ENCODE assay signal across 23 mouse cellular contexts in genomic region chr2:30602451-30602850, GRCm38 (mm10). TPM values are rescaled to one million over a fixed set of nuclear protein-coding genes. Genes with fewer than 3 reads are reported as not detected.
DNase-seq lines count a peak whose midpoint lies in the region; ATAC-seq and TF ChIP-seq lines count a peak whose summit lies in the region.
"Had no signal": no experiment of that assay in that cellular context is flagged by ENCODE, and none has a peak within 500 bp of the region (broad histone marks: within the 10 kb centered on the region; RNA-seq: fewer than 3 reads in every experiment).

No protein-coding gene starts in this region.

- no peak for DNase-seq in forebrain, embryonic 10.5 days (ENCODE audit: extremely low spot score, low spot score)
- DNase-seq in hindbrain, postnatal 0 days (ENCODE audit: low spot score), result no peak
- no peak for DNase-seq in kidney, postnatal 0 days (ENCODE audit: low spot score)
- no peak for DNase-seq in kidney, adult 18-20 months
- DNase-seq in layer of hippocampus, adult 8-10 months (ENCODE audit: low spot score in 2 of 2), result no peak
- DNase-seq: adrenal gland, postnatal 14 days; cerebellum, adult 9-10 months; layer of hippocampus, postnatal 36 days; liver, postnatal 0 days; thymus, adult 18-20 months; thymus, postnatal 36 days had no signal

- H3K4me3 ChIP-seq in forebrain, embryonic 10.5 days, result no peak overlapping the region
- no peak overlapping the region for H3K4me3 ChIP-seq in forebrain, embryonic 16.5 days (replicated peaks; ENCODE audit: low read length)
- H3K4me3 ChIP-seq in hindbrain, embryonic 12.5 days, result no peak overlapping the region
- no peak overlapping the region for H3K4me3 ChIP-seq in hindbrain, postnatal 0 days (ENCODE audit: low read length)
- H3K4me3 ChIP-seq in kidney, postnatal 0 days (replicated peaks; ENCODE audit: low read depth, low read length), result no peak overlapping the region
- H3K4me3 ChIP-seq: erythroblast, embryonic 14.5 days; forebrain, embryonic 13.5 days; hindbrain, embryonic 10.5 days; layer of hippocampus, adult 2 months; limb, embryonic 12.5 days had no signal

- no peak for ATAC-seq in forebrain, embryonic 16.5 days
- ATAC-seq in hindbrain, embryonic 12.5 days (ENCODE audit: low FRiP score), result no peak
- no peak for ATAC-seq in hindbrain, postnatal 0 days
- ATAC-seq in kidney, postnatal 0 days (replicated peaks; ENCODE audit: low FRiP score, low read depth), result no peak
- ATAC-seq: forebrain, embryonic 13.5 days; intestine, postnatal 0 days; liver, postnatal 0 days; midbrain, embryonic 16.5 days had no signal

- no peak for TF ChIP-seq CTCF in hindbrain, postnatal 0 days (IDR thresholded peaks at IDR 0.05; ENCODE audit: low read depth)
- no peak for TF ChIP-seq CTCF in kidney, postnatal 0 days (IDR thresholded peaks at IDR 0.05; ENCODE audit: low read depth)

- H3K27ac ChIP-seq in forebrain, embryonic 10.5 days, result 0 out of 2 replicates have a peak overlapping the region, but pooled peaks have one; percentile 86
- H3K27ac ChIP-seq in forebrain, embryonic 16.5 days (ENCODE audit: low read length), result no peak overlapping the region
- peak overlapping the region; percentile 62; the same call in 1 of the 2 replicates for H3K27ac ChIP-seq in hindbrain, embryonic 12.5 days
- no peak overlapping the region for H3K27ac ChIP-seq in hindbrain, postnatal 0 days
- H3K27ac ChIP-seq in kidney, postnatal 0 days, result 0 out of 2 replicates have a peak overlapping the region, but pooled peaks have one; percentile 93
- H3K27ac ChIP-seq: forebrain, embryonic 13.5 days; macrophage had no signal

- no peak overlapping the region for H3K9ac ChIP-seq in forebrain, embryonic 16.5 days (replicated peaks; ENCODE audit: low read depth, low read length)
- H3K9ac ChIP-seq in hindbrain, embryonic 12.5 days, result no peak overlapping the region
- H3K9ac ChIP-seq in hindbrain, postnatal 0 days (replicated peaks; ENCODE audit: low read length), result no peak overlapping the region
- no peak overlapping the region for H3K9ac ChIP-seq in kidney, postnatal 0 days (ENCODE audit: low read depth, low read length)
- H3K9ac ChIP-seq: forebrain, embryonic 13.5 days; limb, embryonic 12.5 days; liver, postnatal 0 days had no signal

- peaks cover 49% of the 10 kb centered on the region for H3K27me3 ChIP-seq in forebrain, embryonic 10.5 days (ENCODE audit: poor library complexity, severe bottlenecking)
- H3K27me3 ChIP-seq in forebrain, embryonic 16.5 days (replicated peaks; ENCODE audit: control insufficient read depth, insufficient read depth, low read length), result no peaks in the 10 kb centered on the region
- H3K27me3 ChIP-seq in hindbrain, embryonic 12.5 days, result no peaks in the 10 kb centered on the region
- H3K27me3 ChIP-seq in hindbrain, postnatal 0 days (ENCODE audit: insufficient read depth, low read length), result no peaks in the 10 kb centered on the region
- no peaks in the 10 kb centered on the region for H3K27me3 ChIP-seq in kidney, postnatal 0 days (ENCODE audit: insufficient read depth, low read length)
- H3K27me3 ChIP-seq: forebrain, embryonic 13.5 days; limb, embryonic 12.5 days had no signal

- peaks cover 70% of the 10 kb centered on the region for H3K4me1 ChIP-seq in forebrain, embryonic 10.5 days
- H3K4me1 ChIP-seq in forebrain, embryonic 16.5 days (replicated peaks; ENCODE audit: control insufficient read depth, insufficient read depth, low read length), result peaks cover 46% of the 10 kb centered on the region
- H3K4me1 ChIP-seq in hindbrain, embryonic 12.5 days, result peaks cover 69% of the 10 kb centered on the region
- peaks cover 27% of the 10 kb centered on the region for H3K4me1 ChIP-seq in hindbrain, postnatal 0 days (ENCODE audit: insufficient read depth, low read length)
- H3K4me1 ChIP-seq in kidney, postnatal 0 days (replicated peaks; ENCODE audit: insufficient read depth, low read length), result peaks cover 55% of the 10 kb centered on the region

- no peaks in the 10 kb centered on the region for H3K9me3 ChIP-seq in forebrain, embryonic 10.5 days
- H3K9me3 ChIP-seq in forebrain, embryonic 16.5 days (ENCODE audit: control insufficient read depth, low read length), result no peaks in the 10 kb centered on the region
- no peaks in the 10 kb centered on the region for H3K9me3 ChIP-seq in hindbrain, embryonic 12.5 days (replicated peaks)
- no peaks in the 10 kb centered on the region for H3K9me3 ChIP-seq in hindbrain, postnatal 0 days (ENCODE audit: low read length)
- no peaks in the 10 kb centered on the region for H3K9me3 ChIP-seq in kidney, postnatal 0 days (replicated peaks; ENCODE audit: low read length)
- H3K9me3 ChIP-seq: forebrain, embryonic 13.5 days; heart, embryonic 10.5 days; hindbrain, embryonic 10.5 days; limb, embryonic 12.5 days had no signal

- no peak overlapping the region for H3K4me2 ChIP-seq in forebrain, embryonic 16.5 days (ENCODE audit: low read length)
- no peak overlapping the region for H3K4me2 ChIP-seq in hindbrain, embryonic 12.5 days (replicated peaks)
- H3K4me2 ChIP-seq in hindbrain, postnatal 0 days (ENCODE audit: low read depth, low read length), result no peak overlapping the region
- no peak overlapping the region for H3K4me2 ChIP-seq in kidney, postnatal 0 days (ENCODE audit: low read length)
- H3K4me2 ChIP-seq: forebrain, embryonic 13.5 days; limb, embryonic 12.5 days; liver, embryonic 11.5 days had no signal

- no peaks in the 10 kb centered on the region for H3K36me3 ChIP-seq in forebrain, embryonic 10.5 days (replicated peaks)
- no peaks in the 10 kb centered on the region for H3K36me3 ChIP-seq in forebrain, embryonic 16.5 days (ENCODE audit: control insufficient read depth, insufficient read depth)
- no peaks in the 10 kb centered on the region for H3K36me3 ChIP-seq in hindbrain, embryonic 12.5 days
- no peaks in the 10 kb centered on the region for H3K36me3 ChIP-seq in hindbrain, postnatal 0 days (ENCODE audit: insufficient read depth, low read length)
- H3K36me3 ChIP-seq in kidney, postnatal 0 days (ENCODE audit: insufficient read depth, low read length), result no peaks in the 10 kb centered on the region
- H3K36me3 ChIP-seq: heart, embryonic 10.5 days; hindbrain, embryonic 10.5 days; limb, embryonic 12.5 days had no signal

RNA-seq across cellular contexts. Expression of gene Cstad, which starts 7.6 kb away (rescaled TPM):
- polyA plus RNA-seq in forebrain, embryonic 10.5 days (2016; fragmentation: Nextera tagmentation; extraction: Ambion mirVana), result 0.35 TPM in 1 of 2 replicates, not detected in the other
- 0.89 and 0.93 TPM in 2 replicates for polyA plus RNA-seq in forebrain, embryonic 16.5 days (2015; fragmentation: Nextera tagmentation; extraction: Ambion mirVana)
- 0.45 and 0.89 TPM in 2 replicates for polyA plus RNA-seq in hindbrain, embryonic 12.5 days (2016; fragmentation: Nextera tagmentation; extraction: Ambion mirVana)
- total RNA-seq in hindbrain, postnatal 0 days (2014; rRNA removed), result 1.3 and 4.6 TPM in 2 replicates
- 0.54 TPM in 1 of 2 replicates, not detected in the other for polyA plus RNA-seq in hindbrain, postnatal 0 days (2015; fragmentation: Nextera tagmentation; extraction: Ambion mirVana)
- polyA plus RNA-seq in kidney, postnatal 0 days (2015; fragmentation: Nextera tagmentation; extraction: Ambion mirVana), result 2.1 and 2.7 TPM in 2 replicates
- 10 to 100 TPM in 1 of 4 experiments, 1 to 10 TPM in 3; 3.4 to 11.0 (median 7.0) TPM for total RNA-seq in layer of hippocampus, adult 8-10 months (2022)
- polyA plus RNA-seq: erythroblast, embryonic 14.5 days; liver, embryonic 11.5 days had no signal

Comparison
In these comparisons a context has a peak if more than half of its experiments do, and no peak if none do; other contexts are left out.
1. H3K27ac ChIP-seq: peak in forebrain, embryonic 10.5 days (single experiment), hindbrain, embryonic 12.5 days (single experiment) and kidney, postnatal 0 days (single experiment); none in forebrain, embryonic 16.5 days (single experiment) and hindbrain, postnatal 0 days (single experiment).